Mouse (Mus musculus) testis, postnatal 14 days (tissue): ENCODE measurements at regions not wholly inside any gene's neighbourhood (a gene's known extent, or its start where the extent isn't known, plus 50 kb on each side); places are given as distances from the start of the nearest gene placed in this dataset.

Source experiments
- DNase-seq: peaks from one replicate; pipeline ENCODE4 v3.0.0; 2021; ENCODE audit warnings: low spot score

DNA sequence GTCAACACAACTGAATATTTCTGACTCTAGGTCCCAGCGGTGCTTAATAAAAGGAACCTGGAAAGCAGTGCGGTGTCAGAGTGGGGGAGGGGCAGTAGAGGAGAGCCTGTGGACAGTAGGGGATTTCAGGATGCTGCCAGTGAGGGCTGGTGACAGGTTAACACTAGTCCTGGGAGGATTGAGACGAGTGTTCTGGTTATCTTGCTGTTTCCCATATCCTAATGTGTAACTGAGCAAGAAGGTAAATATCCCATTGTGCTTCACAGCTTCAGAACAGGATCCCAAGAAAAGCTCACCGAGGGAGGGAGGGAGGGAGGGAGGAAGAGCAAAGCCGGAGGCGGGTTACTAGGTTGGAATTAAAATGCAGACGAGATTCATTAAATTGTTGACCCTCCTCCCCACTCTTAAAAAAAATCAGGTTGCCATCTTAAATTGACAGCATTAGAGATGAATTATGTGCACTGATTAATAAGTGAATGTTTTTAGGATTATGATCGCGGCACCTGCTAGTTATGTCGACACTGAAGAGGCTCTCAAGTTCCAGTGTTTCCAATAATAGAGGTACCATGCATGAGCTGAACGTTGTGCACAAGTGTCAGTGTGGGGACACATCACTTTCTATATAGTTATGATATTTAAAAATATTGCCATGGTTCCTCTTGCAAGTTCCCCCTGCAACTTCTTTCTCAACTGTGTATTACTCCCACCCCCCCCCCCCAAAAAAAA, 1053.3 kb downstream of the 5730522E02Rik start:
- no peak for DNase-seq

DNA sequence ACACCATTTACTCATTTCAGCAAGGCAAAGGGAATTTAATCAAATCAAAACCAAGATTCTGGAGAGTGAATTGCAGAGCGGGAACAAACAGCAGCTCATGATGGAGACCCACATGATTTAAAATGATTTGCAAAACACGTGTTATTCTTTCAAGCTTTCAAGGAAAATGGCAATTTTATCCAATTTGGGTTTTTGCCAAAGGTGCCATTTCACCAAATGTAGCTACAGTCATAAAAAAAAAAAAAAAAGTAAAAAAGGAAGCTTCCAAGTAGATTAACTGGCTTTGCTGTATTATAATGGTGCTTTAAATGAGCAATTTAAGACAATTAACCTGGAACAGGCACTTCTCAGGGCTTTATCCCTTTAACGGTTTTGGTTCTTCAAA, 1052.7 kb downstream of the 5730522E02Rik start:
- DNase-seq = no peak

DNA sequence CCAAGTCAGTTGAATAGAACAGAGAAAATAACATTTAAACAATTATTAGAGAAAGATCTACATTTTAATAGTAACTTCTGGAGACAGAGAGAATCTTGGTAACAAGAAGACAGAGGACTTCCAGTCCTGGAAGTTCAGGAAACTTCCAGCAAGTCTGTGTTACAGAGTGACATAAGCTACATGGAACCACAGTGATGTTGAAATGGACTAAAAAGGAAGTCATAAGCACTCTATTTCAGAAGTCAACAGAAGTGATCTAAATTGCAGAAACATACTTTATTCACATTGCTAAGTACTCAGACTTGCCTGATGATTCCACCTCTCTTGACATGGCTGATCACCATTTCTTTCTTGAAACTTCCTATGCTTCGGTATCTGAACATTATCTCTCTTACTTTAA, 1051.7 kb downstream of the 5730522E02Rik start:
- no peak for DNase-seq

DNA sequence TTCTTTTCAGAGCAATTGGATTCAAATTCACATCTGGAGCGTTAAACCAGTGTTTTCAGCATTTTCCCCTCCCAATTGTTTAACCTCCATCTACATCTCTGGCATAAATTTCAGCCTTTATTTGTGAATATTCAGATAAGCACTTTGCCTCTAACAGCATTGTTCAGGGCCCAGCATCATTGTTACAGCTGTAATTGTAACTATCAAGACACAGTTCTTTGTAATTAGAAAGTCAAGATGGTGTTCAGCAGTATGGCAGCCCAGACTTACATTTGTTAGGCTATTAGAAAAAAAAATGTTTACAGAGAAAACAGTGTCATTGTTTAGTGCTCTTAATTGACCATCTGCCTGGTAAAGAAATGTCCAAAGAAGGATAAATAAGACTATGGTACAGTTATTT, 1042.6 kb downstream of the 5730522E02Rik start:
- DNase-seq = no peak

DNA sequence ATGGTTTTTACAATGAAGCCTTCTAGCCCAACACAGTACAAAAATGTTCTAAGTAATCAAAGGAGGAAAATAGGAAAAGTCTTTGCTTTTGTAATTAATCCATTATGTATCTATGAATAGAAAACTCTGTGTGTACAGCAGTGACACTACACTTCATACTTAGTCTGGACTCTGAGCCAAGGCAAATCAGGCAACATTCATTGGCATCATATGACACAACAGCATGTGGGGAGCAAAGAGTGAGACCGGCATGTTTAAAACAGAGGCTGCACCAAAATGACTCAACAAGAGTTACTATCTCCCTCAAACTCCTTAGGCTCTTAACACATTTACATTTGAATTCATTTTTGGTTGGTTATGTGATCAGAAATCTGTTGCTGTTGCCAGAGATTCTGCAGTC, 1039.5 kb downstream of the 5730522E02Rik start:
- no peak for DNase-seq
